Mouse (Mus musculus) megakaryocyte, adult 5-6 weeks (primary cell): ENCODE data around the gene Zbtb4. TPM values are rescaled to one million over a fixed set of nuclear protein-coding genes. Genes with fewer than 3 reads are reported as not detected.

Source experiments
- ATAC-seq: 2 replicates; pipeline ENCODE4 v1.8.0; 2016; ENCODE audit warnings: mild to moderate bottlenecking, inconsistent platforms; ENCODE audit not compliant: poor library complexity, severe bottlenecking
- total RNA-seq, 2 experiments: library from RNA; stranded (forward) in 1 of 2; stranded (reverse) in 1 of 2; fragments of 153-499, 151-499 nt in 1 of 2; fragments of 221-1000, 200-1000 nt in 1 of 2; gene quantifications; 2 replicates each; pipeline versions ENCODE4 v1.2.3 to v1.2.4; 2015 to 2017

Zbtb4 gene
- total RNA-seq, 2 experiments from 2014 or later, result 1.4 to 2.6 TPM

DNA sequence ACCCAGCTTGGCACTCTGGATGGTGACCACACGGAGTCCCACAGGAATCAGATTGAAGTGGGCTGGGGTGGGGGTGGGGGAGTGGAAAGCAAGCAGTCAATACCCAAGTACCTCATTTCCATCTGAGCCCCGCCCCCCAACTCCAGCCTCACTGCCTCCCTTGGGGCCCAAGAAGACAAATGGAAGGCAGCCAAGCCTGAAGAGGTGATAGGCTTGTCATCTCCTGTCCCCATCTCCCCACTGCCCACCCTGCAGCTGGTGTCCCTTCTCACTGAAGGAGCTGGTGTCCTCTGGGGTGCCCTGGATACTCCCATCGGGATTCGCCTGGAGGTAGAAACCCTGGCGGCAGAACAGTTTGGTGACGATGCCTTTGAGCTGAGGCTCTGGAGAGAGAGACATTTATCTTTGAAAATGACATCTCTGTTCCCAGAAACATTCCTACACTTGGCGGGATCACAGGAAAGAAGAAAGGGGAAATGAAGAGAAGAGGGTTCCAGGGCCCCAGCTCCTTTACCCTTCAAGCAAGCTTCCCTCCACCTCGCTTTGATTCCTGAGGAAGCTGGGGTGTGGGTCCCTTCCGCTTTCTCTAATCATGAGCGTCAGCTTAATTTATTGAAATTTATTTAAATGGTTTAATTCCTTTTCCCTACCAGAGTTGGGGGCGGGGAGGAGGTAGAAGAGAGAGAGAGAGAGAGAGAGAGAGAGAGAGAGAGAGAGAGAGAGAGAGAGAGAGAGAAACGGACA, 33.9 kb downstream of the Zbtb4 start:
- ATAC-seq, result no peak

DNA sequence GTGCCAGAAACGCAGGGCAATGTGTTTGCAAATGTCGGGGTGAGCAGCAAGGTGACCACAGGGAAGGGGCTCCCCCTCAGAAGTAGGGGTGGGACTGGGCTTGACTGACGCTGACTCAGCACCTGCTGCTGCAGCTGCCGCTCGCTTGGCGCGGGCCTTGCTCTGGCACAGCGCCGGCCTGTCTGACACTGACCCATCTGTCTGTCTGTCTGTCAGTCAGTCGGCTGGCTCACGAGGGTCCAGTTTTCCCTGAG, 34.4 kb downstream of the Zbtb4 start:
- ATAC-seq, result no peak

DNA sequence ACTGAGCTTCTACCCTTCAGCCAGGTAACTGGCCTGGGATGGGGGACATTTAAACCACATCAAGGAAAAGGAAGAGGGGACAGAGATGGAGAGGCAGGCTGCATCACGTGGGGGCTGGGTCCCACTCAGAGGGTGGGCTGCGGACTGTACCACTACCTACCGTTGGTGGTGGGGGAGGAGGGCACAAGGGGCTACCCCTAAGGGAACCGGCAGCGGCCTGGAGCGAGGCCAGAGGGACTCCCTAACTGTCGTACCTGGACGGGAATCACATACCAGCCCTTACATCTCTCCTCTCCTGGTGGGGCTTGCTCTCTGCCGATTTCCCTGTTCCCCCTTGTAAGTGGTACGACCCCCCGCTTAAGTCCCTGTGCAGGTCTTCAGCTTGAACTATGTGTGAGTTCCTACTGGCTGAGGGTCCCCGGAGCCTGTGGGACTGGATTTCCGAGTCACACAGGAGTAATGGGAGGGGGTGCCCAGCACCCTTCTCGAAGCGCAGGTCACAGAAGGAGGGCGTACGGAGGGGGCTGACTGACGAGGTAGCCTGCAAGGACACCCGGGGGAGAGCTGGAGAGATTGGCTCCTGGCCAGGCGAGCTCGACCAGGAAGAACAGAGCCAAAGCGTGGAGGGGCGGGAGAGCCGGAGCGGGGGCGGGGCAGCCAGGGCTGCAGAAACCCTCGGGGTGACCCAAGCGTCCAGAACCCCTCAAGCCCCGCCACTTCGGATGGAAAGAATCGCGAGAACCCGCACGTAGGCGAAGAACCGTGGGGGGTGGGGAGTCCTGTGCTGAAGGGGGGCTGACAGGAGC, 34.9 kb downstream of the Zbtb4 start:
- ATAC-seq, result no peak

DNA sequence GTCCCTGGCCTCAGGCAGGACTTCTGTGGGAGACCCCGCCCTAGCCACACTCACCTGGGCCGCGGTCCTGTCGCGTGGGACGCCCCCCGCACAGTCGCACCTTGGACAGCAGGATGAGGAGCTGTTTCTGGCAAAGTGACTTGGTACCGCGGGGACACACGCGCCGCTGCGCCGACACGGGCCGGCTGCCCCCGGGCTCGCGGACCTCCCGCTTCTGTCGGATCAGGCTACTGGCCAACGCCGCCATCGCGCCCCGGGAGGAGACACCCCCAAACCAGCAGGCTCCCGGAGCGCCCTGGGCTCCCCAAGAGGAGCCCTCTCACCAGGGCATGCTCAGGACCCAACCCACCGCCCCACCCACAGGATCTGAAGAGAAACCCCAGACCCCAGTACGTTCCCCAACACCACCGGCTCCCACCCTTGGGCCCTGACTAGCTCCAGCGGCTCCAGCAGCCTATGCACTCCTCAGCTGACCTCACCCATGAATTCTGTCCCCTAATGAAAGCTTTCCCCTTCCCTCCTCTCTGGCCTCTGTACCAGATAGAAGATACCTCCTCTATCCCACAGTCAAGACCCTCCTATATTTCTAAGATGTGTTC, 35.8 kb downstream of the Zbtb4 start, which contains the start of gene Fgf11:
Gene Fgf11 (minus strand): TSS at position 479 of the 599 bp plus-strand sequence.
- ATAC-seq, result no peak

DNA sequence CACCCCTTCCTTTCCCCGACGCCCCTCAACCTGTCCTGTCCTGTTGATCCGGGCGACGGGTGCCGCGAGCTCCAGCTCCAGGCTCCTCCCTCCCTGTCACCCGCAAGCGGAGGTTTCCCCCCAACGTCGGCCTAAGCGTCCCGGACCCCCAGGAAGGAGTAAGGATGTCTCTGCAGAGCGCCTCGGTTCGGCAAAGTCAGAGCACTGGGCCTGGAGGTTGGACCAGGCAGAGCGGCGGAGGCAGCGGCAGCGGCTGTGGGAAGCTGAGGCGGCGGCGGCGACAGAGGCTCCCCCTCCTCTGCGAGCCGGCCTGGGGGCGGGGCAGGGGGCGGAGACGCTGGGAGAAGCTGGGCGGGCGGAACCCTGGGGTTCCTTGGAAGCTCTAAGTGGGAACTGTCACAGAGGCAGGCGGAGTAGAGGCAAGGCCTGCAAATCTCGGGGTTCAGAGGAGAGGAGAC, 37.0 kb downstream of the Zbtb4 start:
- peak; percentile 51 for ATAC-seq

DNA sequence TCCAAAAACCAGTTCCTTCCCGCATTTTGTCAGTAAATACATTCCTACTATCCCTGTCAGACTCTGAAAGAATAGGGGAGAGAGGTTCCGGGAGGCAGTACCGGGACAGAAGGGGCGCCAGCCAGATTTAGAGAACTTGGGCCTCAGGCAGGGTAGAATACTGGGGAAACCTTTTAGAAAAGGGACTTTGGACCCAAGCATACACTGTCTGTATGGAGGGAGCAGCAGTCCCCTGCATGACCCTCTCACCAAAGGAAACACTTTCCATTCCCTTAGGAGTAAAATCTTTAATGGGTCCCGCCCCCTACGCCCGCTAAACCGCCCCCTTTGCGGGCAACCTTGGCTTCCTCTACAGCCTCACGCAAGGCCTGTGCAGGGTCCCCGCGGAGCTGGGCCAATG, 37.6 kb downstream of the Zbtb4 start:
- peak; percentile 7; the same call in 1 of the 2 replicates for ATAC-seq

DNA sequence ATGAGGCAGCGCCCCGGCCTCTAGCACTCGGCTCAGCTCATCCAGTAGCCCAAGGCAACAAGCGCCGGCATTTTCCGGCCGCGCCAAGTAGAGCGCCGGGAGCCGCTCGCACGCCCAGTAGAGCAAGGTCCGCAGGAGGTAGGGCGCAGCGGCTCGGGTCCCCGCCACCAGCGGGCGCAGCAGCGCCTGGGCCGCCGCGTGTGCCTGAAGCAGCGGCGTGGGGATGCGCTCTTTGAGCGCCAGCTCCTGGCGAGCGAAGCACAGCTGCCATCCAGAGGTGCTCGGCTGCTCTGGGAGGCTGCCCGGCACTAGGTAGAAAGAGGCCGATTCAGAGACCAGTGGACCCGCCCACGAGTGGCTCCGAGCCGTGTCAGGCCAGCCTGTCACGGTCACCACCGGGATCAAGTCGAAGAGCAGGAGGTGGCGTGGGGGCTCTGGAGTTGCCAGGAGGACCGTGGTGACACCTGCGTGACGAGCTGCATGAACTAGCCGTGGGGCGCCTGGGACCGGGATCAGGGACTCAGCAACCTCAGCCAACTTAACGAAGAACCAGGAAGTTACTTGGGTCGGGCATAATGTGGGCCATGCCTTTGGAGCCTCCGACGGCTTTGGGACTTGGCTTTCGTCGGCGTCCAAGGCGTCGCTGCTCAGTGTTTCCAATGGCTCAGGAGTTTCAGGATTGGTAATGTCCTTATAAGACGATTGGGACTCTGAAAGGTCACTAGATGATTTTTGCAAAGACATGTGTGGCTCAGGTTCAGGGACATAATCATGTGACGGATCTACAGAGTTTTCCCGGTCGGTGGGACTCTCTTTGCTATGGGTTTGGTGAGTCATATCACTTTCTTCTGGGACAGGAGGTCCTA, 38.3 kb downstream of the Zbtb4 start:
- peak; percentile 83 for ATAC-seq

DNA sequence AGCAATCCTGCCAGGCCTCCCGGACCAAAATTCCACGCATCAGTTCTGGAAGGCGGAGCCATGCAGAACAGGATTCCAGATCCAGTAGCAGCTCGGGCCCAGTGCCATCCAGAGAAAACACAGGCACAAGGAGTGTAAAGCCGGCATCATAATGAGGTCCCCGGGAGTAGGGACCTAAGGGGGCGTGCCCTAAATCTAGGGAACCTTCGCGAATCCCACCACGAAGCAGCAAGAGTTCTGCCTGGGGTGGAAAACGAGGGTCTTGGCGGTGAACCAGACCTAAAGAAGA, 38.9 kb downstream of the Zbtb4 start:
- no peak for ATAC-seq

DNA sequence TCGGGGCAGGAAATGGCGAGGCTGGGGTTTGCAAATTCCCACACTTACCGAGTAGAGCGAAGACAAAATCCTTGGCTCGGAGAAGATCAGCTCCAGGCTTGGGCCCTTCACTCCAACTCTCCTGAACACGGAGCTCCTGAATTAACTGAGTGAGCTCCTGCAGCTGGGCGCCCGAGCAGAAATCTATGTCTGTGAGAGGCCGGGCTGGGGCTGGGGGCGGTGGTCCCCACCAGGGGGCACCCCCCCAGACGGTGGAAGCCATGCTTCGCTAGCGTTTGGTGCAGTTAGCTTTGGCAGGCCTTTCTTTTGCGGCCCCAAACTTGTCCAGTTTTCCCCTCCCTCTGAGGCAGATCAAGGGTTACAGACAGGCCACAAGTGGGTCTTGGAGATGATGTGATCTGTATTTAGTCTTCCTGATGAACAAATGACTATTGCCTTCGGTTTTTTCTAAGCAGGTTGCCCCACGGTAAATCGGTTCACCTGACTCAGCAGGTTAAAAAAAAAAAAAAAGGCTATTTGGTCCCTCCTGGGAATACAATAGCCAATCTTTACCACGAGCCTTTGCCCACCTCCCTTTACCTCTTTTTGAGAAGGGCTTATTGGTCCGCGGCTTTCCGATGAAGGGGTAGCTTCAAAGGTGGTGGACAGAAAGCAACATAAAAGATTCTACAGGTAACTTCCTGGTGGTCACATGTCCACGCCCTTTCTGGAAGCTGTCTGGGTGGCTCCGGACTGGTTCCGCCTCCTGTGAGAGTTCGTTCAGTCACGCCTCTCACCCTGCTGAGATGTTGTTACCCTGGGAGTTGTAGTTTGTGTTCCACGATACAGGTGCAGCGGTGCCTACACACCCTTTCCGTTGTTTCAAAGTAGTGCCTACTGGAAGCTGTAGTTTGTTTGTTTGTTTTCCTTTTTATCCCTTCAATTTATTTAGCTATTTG, 39.5 kb downstream of the Zbtb4 start, which contains the start of gene Tmem102:
Gene Tmem102 (minus strand): TSS at position 653 of the 938 bp plus-strand sequence.
- no peak for ATAC-seq

DNA sequence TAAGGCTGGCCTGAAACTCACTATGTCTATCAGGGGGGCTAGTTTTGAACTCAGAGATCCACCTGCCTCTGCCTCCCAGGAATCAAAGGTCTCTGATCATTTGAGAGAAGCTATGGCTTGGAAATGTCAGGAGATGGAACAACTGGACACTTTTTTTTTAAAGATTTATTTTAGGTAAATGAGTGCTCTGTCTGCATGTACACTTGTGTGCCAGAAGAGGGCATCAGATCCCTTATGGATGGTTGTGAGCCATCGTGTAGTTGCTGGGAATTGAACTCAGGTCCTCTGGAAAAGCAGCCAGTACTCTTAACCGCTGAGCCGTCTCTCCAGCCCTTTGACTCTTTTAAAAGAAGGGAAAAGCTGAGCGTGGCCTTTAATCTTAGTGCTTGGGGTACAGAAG, 40.7 kb downstream of the Zbtb4 start:
- no peak for ATAC-seq

DNA sequence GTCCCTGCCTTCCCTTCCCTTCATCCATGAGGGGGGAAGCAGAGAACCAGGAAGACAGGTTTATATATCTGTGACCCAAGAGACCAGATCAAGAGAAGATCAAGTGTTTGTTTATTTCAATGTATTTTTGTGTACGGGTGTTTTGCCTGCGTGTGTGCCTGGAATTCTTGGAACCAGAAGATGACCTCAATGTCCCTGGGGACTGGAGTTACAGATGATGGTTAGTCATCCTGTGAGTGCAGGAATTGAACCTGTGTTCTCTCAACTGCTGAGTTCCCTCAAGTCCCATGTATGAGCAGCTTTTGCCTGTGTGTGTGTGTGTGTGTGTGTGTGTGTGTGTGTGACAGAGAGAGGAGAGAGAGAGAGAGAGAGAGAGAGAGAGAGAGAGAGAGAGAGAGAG, 41.9 kb downstream of the Zbtb4 start:
- no peak for ATAC-seq

DNA sequence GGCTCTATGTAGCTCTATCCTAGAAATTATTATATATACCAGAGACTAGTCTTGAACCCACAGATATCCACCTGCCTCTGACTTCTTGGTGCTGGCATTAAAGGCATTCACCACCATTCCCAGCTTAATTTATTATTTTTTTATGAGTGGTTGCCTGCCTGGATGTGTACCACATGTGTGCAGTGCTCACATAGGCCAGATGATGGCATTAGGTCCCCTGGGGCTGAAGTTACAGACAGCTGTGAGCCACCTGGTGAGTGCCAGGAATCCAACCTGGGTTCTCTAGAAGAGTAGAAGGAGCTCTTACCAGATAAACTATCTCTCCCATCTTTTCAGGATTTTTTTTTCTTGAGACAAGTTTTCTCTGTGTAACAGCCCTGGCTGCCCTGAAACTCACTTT, 44.6 kb downstream of the Zbtb4 start:
- ATAC-seq, result no peak

DNA sequence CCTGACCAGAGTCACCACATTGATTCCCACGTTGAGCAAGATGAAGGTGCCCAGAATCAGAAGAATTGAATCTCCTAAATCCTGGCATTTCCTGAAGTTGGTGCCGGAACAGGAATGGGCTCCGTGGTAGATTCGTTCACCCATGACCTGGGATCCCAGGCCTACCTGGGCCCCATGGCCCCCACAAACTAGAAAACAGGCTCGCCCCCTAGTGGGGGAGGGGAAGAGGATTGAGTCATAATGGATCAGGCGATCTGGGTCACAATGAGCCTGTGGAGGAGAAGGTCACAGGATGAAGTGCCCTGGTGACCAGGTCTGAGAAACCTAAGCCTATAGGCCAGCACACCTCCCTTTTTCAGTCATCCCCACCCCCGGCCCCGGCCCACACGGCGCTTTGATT, 49.4 kb downstream of the Zbtb4 start, which contains the start of gene Gm39566:
Gene Gm39566 (minus strand): TSS at position 144 of the 400 bp plus-strand sequence.
- no peak for ATAC-seq

DNA sequence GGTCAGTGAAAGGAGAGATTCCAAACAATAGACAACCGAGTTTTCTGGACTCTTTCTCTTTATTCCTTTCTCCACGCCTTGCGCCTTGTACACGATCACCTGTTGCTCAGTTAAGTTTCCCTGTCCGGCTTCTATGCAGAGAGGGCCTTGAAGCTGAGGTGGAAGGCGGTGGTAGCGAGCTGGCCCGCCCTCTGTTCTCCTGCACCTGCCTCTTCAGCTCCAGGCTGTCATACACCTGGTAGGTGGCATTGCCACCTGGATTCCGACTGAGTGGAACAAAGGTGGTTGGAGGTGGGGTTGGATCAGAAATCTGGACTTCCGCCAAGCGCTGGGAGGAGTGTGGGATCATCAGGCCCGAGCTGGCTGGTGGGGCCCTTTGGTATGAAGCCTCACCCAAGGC, 50.8 kb downstream of the Zbtb4 start:
- ATAC-seq, result no peak

DNA sequence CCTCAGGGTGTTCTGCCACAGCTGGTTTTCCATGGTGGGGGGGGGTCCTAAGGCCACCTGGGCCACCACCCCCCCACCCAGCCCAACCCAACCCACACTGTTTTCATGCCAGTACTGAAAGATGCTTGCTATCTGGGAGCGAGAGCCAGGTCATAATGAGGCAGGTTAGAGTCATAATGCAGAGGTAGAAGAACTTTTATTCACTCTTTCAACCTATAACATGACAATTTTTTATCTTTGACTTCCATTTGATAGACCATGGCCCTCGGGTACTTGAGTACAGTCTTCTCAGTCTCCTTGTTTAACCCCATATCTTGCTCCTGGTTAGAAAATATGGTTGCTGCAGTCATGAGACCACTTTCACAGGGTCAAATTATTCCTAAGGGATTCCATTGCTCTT, 52.7 kb downstream of the Zbtb4 start, which contains the start of gene Spem2:
Gene Spem2 (minus strand): TSS at position 101 of the 400 bp plus-strand sequence.
- ATAC-seq, result no peak

DNA sequence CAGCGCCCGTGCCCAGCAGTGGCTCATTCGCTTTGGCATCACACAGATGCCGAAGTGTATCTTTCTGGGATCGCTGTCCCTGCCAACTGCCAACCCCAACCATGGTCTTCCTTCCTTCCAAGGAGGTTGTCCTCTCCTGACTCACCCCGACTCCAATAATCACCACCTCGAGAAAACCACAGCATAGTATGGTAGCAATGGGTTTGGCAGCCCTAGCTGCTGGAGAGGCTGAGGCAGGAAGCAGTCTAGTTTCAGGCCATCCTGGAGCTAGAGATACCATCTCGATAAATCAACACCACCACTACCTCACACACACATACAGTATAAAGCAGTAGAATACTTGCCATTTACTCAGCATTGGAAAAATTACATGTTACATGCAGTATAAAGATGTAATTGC, 53.2 kb downstream of the Zbtb4 start:
- no peak for ATAC-seq

DNA sequence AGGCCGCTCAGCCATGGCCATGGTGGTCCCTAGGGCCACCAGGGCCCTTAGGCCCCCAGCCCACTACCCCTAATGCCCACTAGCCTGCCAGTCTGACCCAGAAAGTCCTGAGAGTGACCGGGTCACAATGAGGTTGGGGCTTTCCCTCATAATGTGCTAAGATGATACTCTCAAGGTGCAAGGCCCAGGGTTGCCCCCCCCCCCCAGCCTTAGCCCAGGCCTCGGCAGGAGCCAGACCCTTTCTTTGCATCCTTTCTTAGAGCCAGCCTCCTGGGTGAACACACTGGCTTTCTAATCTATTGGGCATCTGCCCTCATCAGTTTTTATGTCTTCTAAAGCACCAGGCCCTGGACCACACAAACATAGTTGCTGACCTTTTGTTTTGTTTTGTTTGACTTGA, 56.4 kb downstream of the Zbtb4 start, which contains the start of gene Spem1:
Gene Spem1 (minus strand): TSS at position 101 of the 400 bp plus-strand sequence.
- no peak for ATAC-seq

DNA sequence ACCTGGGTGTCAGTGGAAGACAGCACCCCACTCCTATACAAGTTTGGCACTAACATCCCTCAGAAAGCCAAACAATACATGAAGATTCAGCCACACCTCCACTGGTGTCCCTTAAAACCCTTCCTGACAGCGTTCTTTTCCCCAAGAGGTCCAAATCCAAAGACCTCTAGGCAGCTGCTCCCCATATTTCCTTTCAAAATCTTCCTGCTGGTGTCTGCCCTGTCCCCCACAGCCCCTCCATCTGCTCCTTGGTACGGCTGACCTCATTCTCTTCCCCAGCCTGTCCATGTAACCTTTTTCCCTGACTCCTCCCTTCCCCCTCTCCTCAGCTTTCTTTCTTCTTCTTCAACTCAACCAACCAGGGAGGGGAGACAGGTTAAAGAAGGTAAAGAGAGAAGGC, 57.7 kb downstream of the Zbtb4 start:
- no peak for ATAC-seq

DNA sequence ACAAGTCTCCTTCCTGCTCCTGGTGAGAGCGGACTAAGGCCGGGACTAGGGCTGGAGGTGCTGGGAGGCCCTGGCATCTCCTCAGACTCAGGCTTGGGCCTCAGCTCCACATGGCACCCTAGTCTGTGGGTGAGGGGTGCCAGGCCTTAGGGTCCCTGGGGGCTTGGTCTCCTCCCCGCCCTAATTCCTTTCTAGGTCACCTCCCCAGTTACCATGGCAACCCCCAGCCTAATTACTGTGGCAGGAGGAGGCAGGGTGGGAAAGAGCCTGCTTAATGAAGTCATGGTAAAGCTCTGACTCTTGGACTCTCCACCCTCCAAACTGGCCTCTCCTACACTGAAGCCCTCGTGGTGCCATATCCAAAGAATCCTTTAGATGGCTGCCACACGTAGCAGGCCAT, 63.1 kb downstream of the Zbtb4 start:
- ATAC-seq, result no peak

DNA sequence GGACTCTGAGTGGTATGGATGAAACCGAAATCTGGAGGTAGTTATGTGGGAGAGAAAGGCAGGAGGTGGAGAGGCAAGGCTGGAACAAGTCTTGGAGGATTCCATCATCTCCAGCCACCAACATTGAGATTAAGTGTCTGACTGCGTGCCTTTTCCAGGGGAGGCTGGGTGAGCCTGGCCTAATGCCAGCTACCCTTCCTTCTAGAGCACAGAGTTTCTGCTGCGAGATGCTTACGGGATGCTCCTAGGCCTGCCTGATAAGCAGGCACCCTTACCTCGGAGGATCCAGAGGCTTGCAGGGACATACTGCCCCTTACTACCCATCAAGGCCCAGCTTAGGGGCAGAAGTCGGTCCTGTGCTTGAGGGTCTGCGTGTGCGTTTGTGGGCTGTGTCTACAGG, 67.8 kb downstream of the Zbtb4 start:
- no peak for ATAC-seq
